Mouse (Mus musculus) C2C12 (cell line): ENCODE measurements around the gene Ccr9. TPM values are rescaled to one million over a fixed set of nuclear protein-coding genes. Genes with fewer than 3 reads are reported as not detected.

Source experiments
- H3K27me3 ChIP-seq: one replicate; pipeline ENCODE4 v1.6.1; 2011; ENCODE audit not compliant: control insufficient read depth, insufficient read depth, insufficient read length
- H3K36me3 ChIP-seq: one replicate; pipeline ENCODE4 v1.6.1; 2011; ENCODE audit not compliant: control insufficient read depth, insufficient read depth
- H3K4me3 ChIP-seq: one replicate; pipeline ENCODE4 v1.5.1; 2011; ENCODE audit warnings: mild to moderate bottlenecking, control low read depth; ENCODE audit not compliant: poor library complexity, insufficient read depth, severe bottlenecking
- H3K79me2 ChIP-seq: one replicate; pipeline ENCODE4 v1.6.1; 2011; ENCODE audit not compliant: control insufficient read depth, insufficient read depth
- H3K79me3 ChIP-seq: one replicate; pipeline ENCODE4 v1.6.1; 2011; ENCODE audit warnings: low read depth, control low read depth
- H3ac ChIP-seq: one replicate; pipeline ENCODE3; 2011; ENCODE audit warnings: low read depth; ENCODE audit not compliant: control insufficient read depth, insufficient read length
- CEBPB ChIP-seq: IDR thresholded peaks from one replicate; pipeline ENCODE4 v1.6.1; 2011; ENCODE audit warnings: low read depth, mild to moderate bottlenecking, control low read depth, moderate library complexity
- CTCF ChIP-seq: IDR thresholded peaks from one replicate; pipeline ENCODE4 v1.5.1; 2011; ENCODE audit not compliant: control insufficient read depth, insufficient read depth, insufficient read length
- FOSL1 ChIP-seq: IDR thresholded peaks from one replicate; pipeline ENCODE4 v1.8.0; 2011; ENCODE audit warnings: mild to moderate bottlenecking, low read length; ENCODE audit not compliant: poor library complexity, insufficient read depth, severe bottlenecking
- MAX ChIP-seq: IDR thresholded peaks from one replicate; pipeline ENCODE4 v1.6.1; 2011; ENCODE audit warnings: mild to moderate bottlenecking, control low read depth
- MYOD1 ChIP-seq: IDR thresholded peaks from one replicate; pipeline ENCODE4 v1.6.1; 2011; ENCODE audit warnings: low read depth; ENCODE audit not compliant: control insufficient read depth, insufficient read length
- MYOG ChIP-seq: IDR thresholded peaks from one replicate; pipeline ENCODE4 v1.6.1; 2011; ENCODE audit not compliant: control insufficient read depth, insufficient read length; ENCODE audit errors: extremely low read depth
- USF1 ChIP-seq: IDR thresholded peaks from one replicate; pipeline ENCODE4 v1.6.1; 2011; ENCODE audit warnings: low read depth, mild to moderate bottlenecking, control low read depth, moderate library complexity
- polyA plus RNA-seq: library from polyadenylated mRNA; unstranded; fragments of >200 nt; fragmentation: generic; extraction: Trizol; gene quantifications from one replicate; pipeline ENCODE4 v1.2.1, GENCODE M21; 2012; ENCODE audit warnings: missing spikeins

Ccr9 gene
- polyA plus RNA-seq, 1 experiment = 0.01 TPM

- Histone ChIP-seq H3K79me3 (no peaks in the 10 kb centered on the region), H3K4me3 (no peak overlapping the region), H3K36me3 (no peaks in the 10 kb centered on the region), H3ac (no peak overlapping the region), H3K79me2 (no peaks in the 10 kb centered on the region), H3K27me3 (no peaks in the 10 kb centered on the region)
- TF ChIP-seq CTCF = no peak
- TF ChIP-seq CEBPB = no peak
- no peak for TF ChIP-seq MAX
- no peak for TF ChIP-seq MYOG
- TF ChIP-seq FOSL1 = no peak
- no peak for TF ChIP-seq USF1
- no peak for TF ChIP-seq MYOD1
Observed at GRCm38 (mm10) chr9:123756752-123757151, 78.5 kb downstream of the Ccr9 start.

DNA sequence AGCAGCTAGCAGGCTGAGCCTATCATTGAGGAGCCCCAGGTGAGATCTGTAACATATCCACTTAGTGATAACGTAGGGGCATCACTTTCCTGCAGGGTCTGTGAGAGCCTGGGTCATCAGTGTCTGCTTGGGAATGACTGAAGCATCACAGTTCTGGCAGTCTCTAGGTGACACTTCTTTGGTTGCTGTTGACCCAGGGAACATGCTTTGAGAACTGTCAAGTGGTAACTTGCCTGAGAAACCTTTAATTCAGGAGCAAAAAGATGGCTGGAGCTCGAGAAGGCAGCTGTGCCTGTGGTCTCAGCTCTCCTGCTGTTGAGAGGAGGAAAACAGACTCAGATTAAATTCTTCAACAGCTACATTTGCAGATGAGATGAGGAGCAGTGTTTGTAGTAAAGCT lies 79.1 kb downstream of the Ccr9 start:
- H3K79me2 ChIP-seq = no peaks in the 10 kb centered on the region

GRCm38 (mm10) chr9:123758156-123758555 lies 79.9 kb downstream of the Ccr9 start:
- TF ChIP-seq CTCF (no peak), MYOD1 (no peak), CEBPB (no peak), FOSL1 (no peak), MYOG (no peak), USF1 (no peak), MAX (no peak)

More for the DNA sequence above, 79.1 kb downstream of the Ccr9 start:
- H3K27me3 ChIP-seq = no peaks in the 10 kb centered on the region
- H3K79me3 ChIP-seq = no peaks in the 10 kb centered on the region
- no peaks in the 10 kb centered on the region for H3K36me3 ChIP-seq
- no peak overlapping the region for H3K4me3 ChIP-seq
- H3ac ChIP-seq = no peak overlapping the region
- TF ChIP-seq USF1 (no peak), MAX (no peak), CTCF (no peak), CEBPB (no peak), FOSL1 (no peak), MYOG (no peak), MYOD1 (no peak)

DNA sequence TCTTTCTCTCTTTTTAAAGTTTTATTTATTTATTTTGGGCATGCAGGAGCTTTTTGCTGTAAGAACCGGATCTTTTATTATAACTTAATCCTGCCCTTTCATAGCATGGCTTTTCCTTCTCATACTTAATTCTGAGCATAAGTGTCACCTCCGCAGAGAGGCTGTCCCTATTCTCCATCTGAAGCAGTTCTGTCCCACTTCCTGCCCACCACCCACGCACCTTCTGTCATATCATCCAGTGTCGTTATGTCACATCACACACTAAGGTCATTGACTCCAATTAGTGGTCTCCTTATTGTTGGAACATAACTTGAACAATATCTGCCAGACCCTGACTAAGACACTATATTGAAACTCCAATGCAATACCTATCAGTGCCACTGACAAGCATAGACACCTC lies 80.4 kb downstream of the Ccr9 start:
- no peak for TF ChIP-seq MYOG
- Histone ChIP-seq H3ac (no peak overlapping the region), H3K79me2 (no peaks in the 10 kb centered on the region), H3K4me3 (no peak overlapping the region), H3K79me3 (no peaks in the 10 kb centered on the region), H3K27me3 (no peaks in the 10 kb centered on the region), H3K36me3 (no peaks in the 10 kb centered on the region)

More at GRCm38 (mm10) chr9:123758156-123758555, 79.9 kb downstream of the Ccr9 start:
- no peak overlapping the region for H3ac ChIP-seq
- no peak overlapping the region for H3K4me3 ChIP-seq
- no peaks in the 10 kb centered on the region for H3K79me2 ChIP-seq
- H3K36me3 ChIP-seq = no peaks in the 10 kb centered on the region
- no peaks in the 10 kb centered on the region for H3K79me3 ChIP-seq
- no peaks in the 10 kb centered on the region for H3K27me3 ChIP-seq

DNA sequence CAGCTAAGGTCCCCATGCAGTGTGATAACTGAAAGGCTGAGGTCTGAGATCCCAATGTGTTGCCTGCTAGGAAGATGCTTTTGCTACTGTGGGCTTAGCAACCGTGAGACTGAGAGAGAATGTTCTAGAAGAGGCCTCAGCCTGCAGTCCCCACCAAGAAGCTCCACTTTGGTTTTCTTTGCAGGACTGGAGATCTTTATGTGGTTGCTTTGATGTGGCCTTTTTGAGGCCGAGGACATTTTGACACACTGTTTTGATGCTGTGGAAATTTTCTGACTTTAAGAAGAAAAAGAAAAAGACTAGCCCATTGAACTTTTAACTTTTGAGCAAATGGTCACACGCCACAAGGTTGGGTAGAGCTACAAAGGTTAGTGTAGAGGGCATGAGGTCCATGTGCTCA lies 82.6 kb downstream of the Ccr9 start:
- Histone ChIP-seq H3K79me2 (no peaks in the 10 kb centered on the region), H3K36me3 (no peaks in the 10 kb centered on the region), H3K4me3 (no peak overlapping the region), H3K79me3 (no peaks in the 10 kb centered on the region), H3ac (no peak overlapping the region), H3K27me3 (no peaks in the 10 kb centered on the region)
- TF ChIP-seq USF1 (no peak), FOSL1 (no peak), MAX (no peak), CEBPB (no peak), MYOD1 (no peak), MYOG (no peak), CTCF (no peak)

- Histone ChIP-seq H3K79me2 (no peaks in the 10 kb centered on the region), H3K27me3 (no peaks in the 10 kb centered on the region), H3ac (no peak overlapping the region), H3K79me3 (no peaks in the 10 kb centered on the region), H3K36me3 (no peaks in the 10 kb centered on the region), H3K4me3 (no peak overlapping the region)
- TF ChIP-seq CTCF = no peak
- no peak for TF ChIP-seq MYOG
- TF ChIP-seq MAX = no peak
- no peak for TF ChIP-seq CEBPB
- no peak for TF ChIP-seq USF1
- no peak for TF ChIP-seq MYOD1
- no peak for TF ChIP-seq FOSL1
Observed at GRCm38 (mm10) chr9:123762886-123763285, 84.6 kb downstream of the Ccr9 start.
